Mouse (Mus musculus): ENCODE measurements around the gene Ten1. TPM values are rescaled to one million over a fixed set of nuclear protein-coding genes. Genes with fewer than 3 reads are reported as not detected.

Gene Ten1
- polyA plus RNA-seq, 1 experiment from 2014 or later: 91.7 TPM

GRCm38 (mm10) chr11:116174775-116175448, 23.7 kb upstream of the Ten1 start:
- H3K36me3 ChIP-seq: peaks cover 90% of the 10 kb centered on the region
- H3K27me3 ChIP-seq: no peaks in the 10 kb centered on the region
- H3K27ac ChIP-seq: no peak overlapping the region
- H3K4me1 ChIP-seq (replicated peaks): no peaks in the 10 kb centered on the region
- WGBS: 93% methylated on average over 22 of the region's 22 CpGs
- no peak overlapping the region for H3K4me3 ChIP-seq
- no peaks in the 10 kb centered on the region for H3K9me3 ChIP-seq
- H3K4me2 ChIP-seq: no peak overlapping the region
- ATAC-seq (ENCODE audit: low FRiP score): no peak
- no peak overlapping the region for H3K9ac ChIP-seq

GRCm38 (mm10) chr11:116176010-116176409, 22.6 kb upstream of the Ten1 start:
- no peak overlapping the region for H3K27ac ChIP-seq
- ATAC-seq (ENCODE audit: low FRiP score): no peak
- WGBS: 84% methylated on average over 7 of the region's 7 CpGs
- no peak overlapping the region for H3K9ac ChIP-seq
- H3K9me3 ChIP-seq: no peaks in the 10 kb centered on the region
- no peaks in the 10 kb centered on the region for H3K27me3 ChIP-seq
- no peak overlapping the region for H3K4me2 ChIP-seq
- peaks cover 96% of the 10 kb centered on the region for H3K36me3 ChIP-seq
- no peak overlapping the region for H3K4me3 ChIP-seq
- no peaks in the 10 kb centered on the region for H3K4me1 ChIP-seq (replicated peaks)

GRCm38 (mm10) chr11:116178411-116179121, 20.1 kb upstream of the Ten1 start:
- 91% methylated on average over 20 of the region's 20 CpGs for WGBS
- no peak overlapping the region for H3K4me2 ChIP-seq

GRCm38 (mm10) chr11:116185836-116186235, 12.8 kb upstream of the Ten1 start:
- Histone ChIP-seq H3K9ac (no peak overlapping the region), H3K4me3 (no peak overlapping the region), H3K4me2 (no peak overlapping the region), H3K4me1 (replicated peaks) (peaks cover 15% of the 10 kb centered on the region), H3K9me3 (no peaks in the 10 kb centered on the region), H3K36me3 (peaks cover 82% of the 10 kb centered on the region), H3K27ac (peak overlapping the region; percentile 18; the same call in 1 of the 2 replicates), H3K27me3 (no peaks in the 10 kb centered on the region)
- no peak for ATAC-seq (ENCODE audit: low FRiP score)
- WGBS: 95% methylated on average over 3 of the region's 3 CpGs

More at GRCm38 (mm10) chr11:116178411-116179121, 20.1 kb upstream of the Ten1 start:
- ATAC-seq (ENCODE audit: low FRiP score): no peak
- Histone ChIP-seq H3K36me3 (peaks cover 95% of the 10 kb centered on the region), H3K27me3 (no peaks in the 10 kb centered on the region), H3K27ac (no peak overlapping the region), H3K4me3 (no peak overlapping the region), H3K9ac (no peak overlapping the region), H3K9me3 (no peaks in the 10 kb centered on the region), H3K4me1 (replicated peaks) (no peaks in the 10 kb centered on the region)

- ATAC-seq (ENCODE audit: low FRiP score): no peak
- 86% methylated on average over 11 of the region's 11 CpGs for WGBS
- no peaks in the 10 kb centered on the region for H3K9me3 ChIP-seq
- 0 out of 2 replicates have a peak overlapping the region, but pooled peaks have one; percentile 19 for H3K27ac ChIP-seq
- peaks cover 85% of the 10 kb centered on the region for H3K36me3 ChIP-seq
- no peak overlapping the region for H3K4me3 ChIP-seq
- no peaks in the 10 kb centered on the region for H3K27me3 ChIP-seq
- peaks cover 15% of the 10 kb centered on the region for H3K4me1 ChIP-seq (replicated peaks)
- no peak overlapping the region for H3K4me2 ChIP-seq
- H3K9ac ChIP-seq: no peak overlapping the region
Observed at GRCm38 (mm10) chr11:116186360-116186759, 12.3 kb upstream of the Ten1 start.

GRCm38 (mm10) chr11:116187226-116187930, 11.3 kb upstream of the Ten1 start:
- no peak for ATAC-seq (ENCODE audit: low FRiP score)
- H3K36me3 ChIP-seq: peaks cover 80% of the 10 kb centered on the region
- H3K4me2 ChIP-seq: no peak overlapping the region
- H3K9ac ChIP-seq: peak overlapping the region; percentile 46; the same call in 1 of the 2 replicates
- H3K27me3 ChIP-seq: no peaks in the 10 kb centered on the region
- 0 out of 2 replicates have a peak overlapping the region, but pooled peaks have one; percentile 56 for H3K27ac ChIP-seq
- H3K4me3 ChIP-seq: no peak overlapping the region
- H3K9me3 ChIP-seq: no peaks in the 10 kb centered on the region
- 33% methylated on average over 11 of the region's 11 CpGs for WGBS
- peaks cover 15% of the 10 kb centered on the region for H3K4me1 ChIP-seq (replicated peaks)

GRCm38 (mm10) chr11:116194619-116195018, 4.0 kb upstream of the Ten1 start:
- H3K9me3 ChIP-seq: no peaks in the 10 kb centered on the region
- peaks cover 40% of the 10 kb centered on the region for H3K36me3 ChIP-seq
- WGBS: 97% methylated on average over 8 of the region's 8 CpGs
- no peak overlapping the region for H3K4me3 ChIP-seq
- no peak overlapping the region for H3K4me2 ChIP-seq
- H3K9ac ChIP-seq: peak overlapping the region; percentile 35; the same call in 1 of the 2 replicates
- no peak overlapping the region for H3K27ac ChIP-seq
- H3K4me1 ChIP-seq (replicated peaks): peaks cover 33% of the 10 kb centered on the region
- ATAC-seq (ENCODE audit: low FRiP score): no peak
- no peaks in the 10 kb centered on the region for H3K27me3 ChIP-seq

- peaks cover 35% of the 10 kb centered on the region for H3K4me1 ChIP-seq (replicated peaks)
- peaks cover 34% of the 10 kb centered on the region for H3K36me3 ChIP-seq
- H3K27ac ChIP-seq: no peak overlapping the region
- no peak overlapping the region for H3K4me2 ChIP-seq
- no peak overlapping the region for H3K4me3 ChIP-seq
- ATAC-seq (ENCODE audit: low FRiP score): no peak
- WGBS: 83% methylated on average over 5 of the region's 5 CpGs
- H3K27me3 ChIP-seq: no peaks in the 10 kb centered on the region
- H3K9me3 ChIP-seq: no peaks in the 10 kb centered on the region
- peak overlapping the region; percentile 35; the same call in 1 of the 2 replicates for H3K9ac ChIP-seq
Observed at GRCm38 (mm10) chr11:116195252-116195651, 3.4 kb upstream of the Ten1 start.

- no peaks in the 10 kb centered on the region for H3K9me3 ChIP-seq
- H3K9ac ChIP-seq: no peak overlapping the region
- no peak overlapping the region for H3K4me3 ChIP-seq
- H3K27ac ChIP-seq: no peak overlapping the region
- peaks cover 35% of the 10 kb centered on the region for H3K4me1 ChIP-seq (replicated peaks)
- no peaks in the 10 kb centered on the region for H3K27me3 ChIP-seq
- ATAC-seq (ENCODE audit: low FRiP score): no peak
- 93% methylated on average over 3 of the region's 3 CpGs for whole genome bisulfite sequencing
- peaks cover 25% of the 10 kb centered on the region for H3K36me3 ChIP-seq
- no peak overlapping the region for H3K4me2 ChIP-seq
Observed at GRCm38 (mm10) chr11:116196336-116196735, 2.3 kb upstream of the Ten1 start.

GRCm38 (mm10) chr11:116196866-116197583, 1.6 kb upstream of the Ten1 start:
- WGBS: 96% methylated on average over 18 of the region's 18 CpGs
- Histone ChIP-seq H3K4me3 (peak overlapping the region; percentile 71), H3K9me3 (no peaks in the 10 kb centered on the region), H3K36me3 (peaks cover 19% of the 10 kb centered on the region), H3K4me1 (replicated peaks) (peaks cover 35% of the 10 kb centered on the region), H3K9ac (no peak overlapping the region), H3K4me2 (peak overlapping the region; percentile 69), H3K27me3 (no peaks in the 10 kb centered on the region), H3K27ac (no peak overlapping the region)
- no peak for ATAC-seq (ENCODE audit: low FRiP score)

- 93% methylated on average over 6 of the region's 6 CpGs for WGBS
- no peak overlapping the region for H3K27ac ChIP-seq
- H3K4me1 ChIP-seq (replicated peaks): peaks cover 35% of the 10 kb centered on the region
- peak overlapping the region; percentile 71 for H3K4me3 ChIP-seq
- H3K9me3 ChIP-seq: no peaks in the 10 kb centered on the region
- no peaks in the 10 kb centered on the region for H3K27me3 ChIP-seq
- H3K36me3 ChIP-seq: peaks cover 19% of the 10 kb centered on the region
- H3K4me2 ChIP-seq: peak overlapping the region; percentile 69
- H3K9ac ChIP-seq: no peak overlapping the region
- no peak for ATAC-seq (ENCODE audit: low FRiP score)
Observed at GRCm38 (mm10) chr11:116197584-116197906, 1.1 kb upstream of the Ten1 start.

- peaks cover 19% of the 10 kb centered on the region for H3K36me3 ChIP-seq
- peak; percentile 4; the same call in 1 of the 2 replicates for ATAC-seq (ENCODE audit: low FRiP score)
- H3K9me3 ChIP-seq: no peaks in the 10 kb centered on the region
- H3K27me3 ChIP-seq: no peaks in the 10 kb centered on the region
- peak overlapping the region; percentile 71 for H3K4me3 ChIP-seq
- WGBS: 26% methylated on average over 13 of the region's 13 CpGs
- peaks cover 35% of the 10 kb centered on the region for H3K4me1 ChIP-seq (replicated peaks)
- peak overlapping the region; percentile 99 for H3K27ac ChIP-seq
- H3K4me2 ChIP-seq: peak overlapping the region; percentile 69
- peak overlapping the region; percentile 90 for H3K9ac ChIP-seq
Observed at GRCm38 (mm10) chr11:116198132-116198531, 523 bp upstream of the Ten1 start.

Measured in hindbrain, embryonic 13.5 days (tissue).